Mouse (Mus musculus): ENCODE measurements around the gene Gna12. TPM values are rescaled to one million over a fixed set of nuclear protein-coding genes. Genes with fewer than 3 reads are reported as not detected.

Gna12 gene
- polyA plus RNA-seq, 1 experiment from 2014 or later: 11.0 TPM

DNA sequence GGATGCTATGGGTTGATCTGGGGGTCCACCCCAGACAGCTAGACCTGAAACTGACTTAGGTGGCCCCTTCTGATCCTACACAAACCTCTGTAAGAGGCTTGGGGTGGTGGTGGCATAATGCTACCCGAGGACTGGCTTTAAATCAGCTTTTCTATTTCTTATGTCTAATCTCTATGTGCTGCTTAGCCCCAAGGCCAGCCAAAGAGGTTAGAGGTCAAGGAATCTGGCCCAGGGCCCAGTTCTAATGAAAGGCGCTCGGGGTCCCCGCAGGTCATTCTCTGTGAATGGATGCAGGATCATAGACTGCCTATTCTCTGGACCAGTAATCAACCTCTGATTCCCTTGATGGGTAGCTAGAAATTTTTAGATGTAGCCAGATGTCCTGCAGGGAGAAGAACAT is 24.5 kb upstream of the Gna12 start:
- peaks cover 6% of the 10 kb centered on the region; the same call in 1 of the 2 replicates for H3K4me1 ChIP-seq
- no peaks in the 10 kb centered on the region for H3K36me3 ChIP-seq (ENCODE audit: poor library complexity, severe bottlenecking)
- ATAC-seq: no peak
- H3K27ac ChIP-seq: no peak overlapping the region
- no peak overlapping the region for H3K4me2 ChIP-seq
- H3K9ac ChIP-seq: no peak overlapping the region
- WGBS: 75% methylated on average over 4 of the region's 4 CpGs
- no peak overlapping the region for H3K4me3 ChIP-seq
- H3K9me3 ChIP-seq (replicated peaks): 0 out of 2 replicates have a peak, but pooled peaks cover 2% of the 10 kb centered on the region
- no peaks in the 10 kb centered on the region for H3K27me3 ChIP-seq

DNA sequence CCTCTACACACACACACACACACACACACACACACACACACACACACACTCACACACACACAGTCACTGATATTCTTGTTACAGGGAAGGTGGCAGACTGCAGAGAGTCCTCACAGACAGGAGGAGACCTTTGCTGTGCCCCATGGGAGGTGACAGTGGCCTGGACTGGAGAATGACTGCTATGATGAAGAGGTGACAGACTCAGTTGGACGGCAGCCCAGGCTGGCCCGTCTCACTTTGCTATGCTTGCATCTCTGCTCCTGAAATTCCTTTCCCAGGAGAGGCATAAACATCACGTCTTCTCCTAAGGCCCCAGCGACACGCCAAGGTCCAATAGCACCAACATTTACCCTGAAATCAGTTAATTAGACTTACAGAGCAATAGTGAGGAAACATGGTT is 23.5 kb upstream of the Gna12 start:
- H3K27ac ChIP-seq: no peak overlapping the region
- peaks cover 6% of the 10 kb centered on the region; the same call in 1 of the 2 replicates for H3K4me1 ChIP-seq
- no peak for ATAC-seq
- 0 out of 2 replicates have a peak, but pooled peaks cover 2% of the 10 kb centered on the region for H3K9me3 ChIP-seq (replicated peaks)
- WGBS: 90% methylated on average over 5 of the region's 5 CpGs
- no peak overlapping the region for H3K9ac ChIP-seq
- H3K4me3 ChIP-seq: no peak overlapping the region
- H3K4me2 ChIP-seq: no peak overlapping the region
- no peaks in the 10 kb centered on the region for H3K36me3 ChIP-seq (ENCODE audit: poor library complexity, severe bottlenecking)
- H3K27me3 ChIP-seq: no peaks in the 10 kb centered on the region

DNA sequence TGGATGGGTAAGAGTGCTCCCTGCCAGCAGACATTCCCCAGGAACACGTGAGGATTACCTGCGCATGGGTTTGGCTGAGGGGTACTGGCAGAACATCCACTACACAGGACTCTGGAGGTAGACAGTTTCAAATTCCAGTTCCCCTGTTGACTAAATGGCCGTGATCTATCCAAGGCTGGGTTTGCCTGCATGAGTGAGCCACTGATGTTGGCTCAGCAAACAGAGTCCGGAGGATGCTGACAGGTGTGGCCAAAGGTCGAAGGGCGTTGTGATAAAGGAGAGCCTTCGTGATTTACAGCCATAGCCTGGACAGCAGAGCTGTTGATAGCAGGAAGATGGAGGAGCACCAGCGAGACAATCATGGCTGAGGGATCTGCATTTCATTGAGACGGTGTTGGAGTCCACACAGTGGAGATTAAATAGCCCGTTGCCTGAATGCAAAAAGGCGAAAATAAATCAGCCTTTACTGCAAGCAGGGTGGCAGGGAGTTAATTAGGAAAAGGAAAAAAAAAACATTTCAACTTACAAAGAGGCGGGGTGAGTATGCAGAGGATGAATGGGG is 22.3 kb upstream of the Gna12 start:
- no peak overlapping the region for H3K9ac ChIP-seq
- H3K4me1 ChIP-seq: peaks cover 6% of the 10 kb centered on the region; the same call in 1 of the 2 replicates
- no peak overlapping the region for H3K4me2 ChIP-seq
- no peak overlapping the region for H3K4me3 ChIP-seq
- H3K36me3 ChIP-seq (ENCODE audit: poor library complexity, severe bottlenecking): no peaks in the 10 kb centered on the region
- no peaks in the 10 kb centered on the region for H3K27me3 ChIP-seq
- 76% methylated on average over 12 of the region's 12 CpGs for WGBS
- 0 out of 2 replicates have a peak, but pooled peaks cover 2% of the 10 kb centered on the region for H3K9me3 ChIP-seq (replicated peaks)
- no peak overlapping the region for H3K27ac ChIP-seq
- ATAC-seq: no peak

DNA sequence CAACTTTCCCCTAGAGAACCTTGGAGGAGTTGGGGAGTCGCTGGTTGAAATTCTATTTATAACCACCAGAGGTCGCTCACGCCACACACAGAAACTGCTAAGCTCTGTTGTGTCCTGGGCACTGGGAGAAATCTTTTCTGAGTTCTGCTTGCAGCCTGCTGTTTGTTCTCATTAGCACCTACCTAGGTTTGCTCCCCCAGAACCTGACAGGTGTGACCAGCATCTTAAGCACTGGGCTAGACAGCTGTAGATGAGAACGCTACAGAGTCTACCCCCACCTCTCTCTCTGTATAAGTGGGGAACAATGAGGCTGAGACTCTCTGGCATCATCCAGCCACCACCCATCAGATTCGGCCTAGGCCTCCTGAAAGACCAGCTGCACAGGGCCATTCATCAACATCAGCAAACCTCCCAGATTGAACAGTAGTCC is 17.1 kb upstream of the Gna12 start:
- H3K27me3 ChIP-seq: 0 out of 2 replicates have a peak, but pooled peaks cover 4% of the 10 kb centered on the region
- H3K9ac ChIP-seq: no peak overlapping the region
- no peaks in the 10 kb centered on the region for H3K4me1 ChIP-seq
- peak; percentile 66 for ATAC-seq
- H3K9me3 ChIP-seq (replicated peaks): 0 out of 2 replicates have a peak, but pooled peaks cover 2% of the 10 kb centered on the region
- WGBS: 14% methylated on average over 5 of the region's 5 CpGs
- no peak overlapping the region for H3K27ac ChIP-seq
- no peak overlapping the region for H3K4me2 ChIP-seq
- no peak overlapping the region for H3K4me3 ChIP-seq
- no peaks in the 10 kb centered on the region for H3K36me3 ChIP-seq (ENCODE audit: poor library complexity, severe bottlenecking)

DNA sequence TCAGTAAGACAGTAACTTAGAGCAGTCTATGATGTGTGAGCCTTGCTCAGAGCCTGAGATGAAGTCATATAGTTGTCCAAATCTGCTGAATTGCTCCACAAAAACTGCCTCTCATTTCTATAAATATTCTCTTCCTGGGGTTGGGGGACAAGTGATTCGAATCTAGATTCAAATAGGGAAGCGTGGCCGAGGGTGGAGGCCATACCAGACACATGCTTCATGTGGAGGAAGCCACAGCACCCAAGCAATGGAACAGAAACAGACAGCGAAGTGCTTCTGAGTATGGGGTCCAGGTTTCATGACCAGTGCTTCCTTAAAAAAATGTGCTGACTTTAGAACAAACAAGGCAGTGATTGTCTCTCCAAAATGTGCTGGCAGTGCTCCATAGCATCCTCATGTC is 11.7 kb upstream of the Gna12 start:
- Histone ChIP-seq H3K4me2 (no peak overlapping the region), H3K9me3 (replicated peaks) (no peaks in the 10 kb centered on the region), H3K27me3 (0 out of 2 replicates have a peak, but pooled peaks cover 4% of the 10 kb centered on the region), H3K4me1 (no peaks in the 10 kb centered on the region), H3K27ac (no peak overlapping the region), H3K36me3 (ENCODE audit: poor library complexity, severe bottlenecking) (no peaks in the 10 kb centered on the region), H3K4me3 (no peak overlapping the region), H3K9ac (no peak overlapping the region)
- no peak for ATAC-seq
- 85% methylated on average over 4 of the region's 4 CpGs for WGBS

DNA sequence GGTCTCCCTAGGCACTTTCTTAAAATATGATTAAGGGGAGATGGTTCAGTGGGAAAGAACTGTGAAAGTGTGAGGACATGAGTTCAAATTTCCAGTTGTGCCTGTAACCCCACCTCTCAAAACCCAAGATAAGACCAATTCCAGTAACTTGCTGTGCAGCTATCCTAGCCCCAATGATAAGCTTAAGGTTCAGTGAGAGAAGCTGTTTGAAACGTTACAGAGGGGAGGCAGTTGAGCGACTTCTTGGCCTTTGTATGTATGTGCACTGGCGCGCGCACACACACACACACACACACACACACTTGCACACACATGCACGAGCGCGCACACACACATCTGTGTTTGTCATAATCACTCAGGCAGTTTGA is 817 bp upstream of the Gna12 start:
- Histone ChIP-seq H3K9me3 (replicated peaks) (no peaks in the 10 kb centered on the region), H3K27ac (no peak overlapping the region), H3K4me3 (0 out of 2 replicates have a peak overlapping the region, but pooled peaks have one; percentile 13), H3K9ac (no peak overlapping the region), H3K27me3 (no peaks in the 10 kb centered on the region), H3K4me2 (peak overlapping the region; percentile 55), H3K36me3 (ENCODE audit: poor library complexity, severe bottlenecking) (no peaks in the 10 kb centered on the region), H3K4me1 (peaks cover 33% of the 10 kb centered on the region)
- no peak; the same call in 1 of the 2 replicates for ATAC-seq
- 83% methylated on average over 8 of the region's 8 CpGs for WGBS

DNA sequence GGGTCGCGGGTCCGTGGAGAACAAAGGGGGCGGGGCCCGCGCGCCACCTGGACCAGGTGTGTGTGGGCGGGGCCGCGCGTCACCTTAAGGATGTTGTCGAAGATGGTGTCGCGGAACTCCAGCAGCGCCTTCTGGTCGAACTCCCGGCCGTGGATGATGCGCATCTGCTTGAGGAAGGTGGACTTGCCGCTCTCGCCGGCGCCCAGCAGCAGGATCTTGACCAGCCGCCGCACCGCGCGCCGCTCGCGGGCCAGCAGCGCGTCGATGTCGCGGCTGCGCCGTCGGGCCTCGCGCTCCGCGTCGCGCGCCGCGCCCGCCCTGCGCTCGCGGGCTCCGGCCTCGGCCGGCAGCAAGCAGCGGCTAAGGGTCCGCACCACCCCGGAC is 328 bp downstream of the Gna12 start:
- no peak for ATAC-seq
- Histone ChIP-seq H3K4me1 (peaks cover 33% of the 10 kb centered on the region), H3K9ac (peak overlapping the region; percentile 84), H3K27me3 (no peaks in the 10 kb centered on the region), H3K9me3 (replicated peaks) (no peaks in the 10 kb centered on the region), H3K36me3 (ENCODE audit: poor library complexity, severe bottlenecking) (no peaks in the 10 kb centered on the region), H3K27ac (peak overlapping the region; percentile 40), H3K4me2 (peak overlapping the region; percentile 97), H3K4me3 (peak overlapping the region; percentile 79)
- WGBS: under 1% methylated on average over 43 of the region's 58 CpGs

DNA sequence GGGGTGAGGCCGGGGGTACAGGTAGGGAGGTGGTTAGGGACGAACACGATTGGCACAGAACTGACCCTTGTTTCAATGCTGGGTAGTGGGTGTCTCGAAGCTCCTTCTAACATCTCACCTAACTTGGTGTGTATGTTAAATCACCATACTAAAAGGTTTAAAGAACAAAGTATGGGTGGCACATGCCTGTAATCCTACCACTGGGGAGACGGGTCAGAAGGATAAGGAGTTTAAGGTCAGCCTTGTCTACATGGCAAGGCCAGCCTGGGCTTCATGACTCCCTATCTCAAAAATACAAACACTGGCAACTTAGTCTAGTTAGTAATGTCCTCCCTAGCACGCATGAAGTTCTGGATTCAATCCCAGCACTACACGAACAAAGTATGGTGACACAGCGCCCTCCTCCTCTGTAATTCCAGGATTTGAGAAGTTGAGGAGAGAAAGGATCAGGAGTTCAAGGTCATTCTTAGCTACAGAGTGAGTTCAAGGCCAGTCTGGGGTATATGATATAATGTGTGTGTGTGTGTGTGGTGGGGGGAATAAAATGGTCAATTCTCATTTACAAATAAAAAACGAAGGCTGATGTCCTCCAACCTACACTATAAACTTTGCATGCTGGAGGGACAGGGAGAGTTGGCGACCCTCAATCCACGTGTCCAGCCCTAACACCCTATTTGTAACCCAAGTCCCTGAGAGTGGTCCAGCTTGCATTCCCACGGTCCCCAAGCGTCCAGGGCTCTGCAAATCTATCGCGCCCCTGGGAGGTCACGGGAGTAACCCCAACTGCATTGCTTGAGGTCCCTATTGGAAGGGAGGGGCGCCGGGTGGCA is 935 bp downstream of the Gna12 start:
- Histone ChIP-seq H3K4me2 (peak overlapping the region; percentile 97), H3K27me3 (no peaks in the 10 kb centered on the region), H3K36me3 (ENCODE audit: poor library complexity, severe bottlenecking) (no peaks in the 10 kb centered on the region), H3K9ac (peak overlapping the region; percentile 84), H3K4me3 (peak overlapping the region; percentile 79), H3K27ac (no peak overlapping the region), H3K4me1 (peaks cover 33% of the 10 kb centered on the region), H3K9me3 (replicated peaks) (no peaks in the 10 kb centered on the region)
- no peak for ATAC-seq
- WGBS: 36% methylated on average over 18 of the region's 18 CpGs

DNA sequence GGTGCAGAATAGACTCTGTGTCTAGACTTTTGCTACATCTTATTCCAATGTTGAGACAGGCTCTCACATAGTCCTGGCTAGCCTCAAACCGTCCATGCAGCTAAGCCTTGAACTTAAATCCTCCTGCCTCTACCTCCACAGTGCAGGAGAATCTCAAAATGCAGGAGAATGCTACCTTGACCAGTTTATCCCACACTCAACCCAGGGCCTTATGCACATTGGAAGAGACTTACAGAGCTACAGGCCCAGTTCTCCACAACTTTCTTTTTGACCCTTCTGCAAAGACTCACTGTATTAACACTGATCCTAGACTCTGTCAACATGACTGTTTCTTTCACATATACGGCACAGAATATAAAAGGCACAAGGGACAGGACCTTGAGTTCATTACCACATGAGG is 1.9 kb downstream of the Gna12 start:
- H3K4me1 ChIP-seq: peaks cover 33% of the 10 kb centered on the region
- H3K9me3 ChIP-seq (replicated peaks): no peaks in the 10 kb centered on the region
- H3K4me3 ChIP-seq: peak overlapping the region; percentile 79
- no peak overlapping the region for H3K9ac ChIP-seq
- H3K27me3 ChIP-seq: no peaks in the 10 kb centered on the region
- H3K27ac ChIP-seq: no peak overlapping the region
- H3K36me3 ChIP-seq (ENCODE audit: poor library complexity, severe bottlenecking): no peaks in the 10 kb centered on the region
- H3K4me2 ChIP-seq: peak overlapping the region; percentile 97
- ATAC-seq: no peak
- 63% methylated on average over 2 of the region's 2 CpGs for WGBS

DNA sequence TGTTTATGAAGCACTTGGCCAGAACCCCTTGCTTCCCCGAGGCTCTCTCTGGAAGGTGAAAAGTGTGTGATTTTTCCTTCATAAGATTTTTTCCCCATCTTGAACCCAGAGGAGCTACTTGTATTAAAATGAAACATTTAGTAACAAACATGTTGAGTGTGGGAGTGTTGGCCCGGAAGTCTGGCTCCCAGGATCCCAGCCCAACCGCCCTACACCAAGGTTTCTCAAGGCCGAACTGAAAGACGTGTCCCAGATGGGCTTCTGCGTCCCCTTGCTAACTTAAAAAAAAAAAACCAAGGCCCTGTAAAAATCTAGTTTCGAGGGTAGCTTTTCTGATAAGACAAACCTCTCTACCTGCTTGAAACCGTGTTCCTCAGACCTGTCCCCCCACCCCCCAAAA is 2.3 kb downstream of the Gna12 start:
- H3K9me3 ChIP-seq (replicated peaks): no peaks in the 10 kb centered on the region
- no peak overlapping the region for H3K27ac ChIP-seq
- no peak for ATAC-seq
- H3K4me3 ChIP-seq: peak overlapping the region; percentile 79; the same call in 1 of the 2 replicates
- no peaks in the 10 kb centered on the region for H3K27me3 ChIP-seq
- H3K4me2 ChIP-seq: peak overlapping the region; percentile 97
- no peak overlapping the region for H3K9ac ChIP-seq
- WGBS: 79% methylated on average over 8 of the region's 8 CpGs
- peaks cover 33% of the 10 kb centered on the region for H3K4me1 ChIP-seq
- H3K36me3 ChIP-seq (ENCODE audit: poor library complexity, severe bottlenecking): no peaks in the 10 kb centered on the region

DNA sequence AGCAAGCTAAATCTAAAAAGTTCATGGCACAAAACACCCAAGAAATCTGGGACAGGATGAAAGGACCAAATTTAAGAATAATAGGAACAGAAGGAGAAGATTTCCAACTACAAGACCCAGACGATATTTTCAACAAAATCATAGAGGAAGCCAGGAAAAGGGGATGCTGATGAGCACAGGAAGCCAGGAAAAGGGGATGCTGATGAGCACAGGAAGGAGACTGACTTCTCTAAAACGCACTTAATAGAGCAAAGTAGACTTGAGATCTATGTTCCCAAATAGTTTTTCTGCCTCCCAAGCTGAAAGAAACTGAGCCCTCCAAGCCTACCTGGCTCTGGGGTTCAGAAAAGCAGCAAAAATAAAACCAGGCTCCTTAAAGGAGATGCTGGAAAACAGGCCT is 2.8 kb downstream of the Gna12 start:
- H3K4me1 ChIP-seq: peaks cover 33% of the 10 kb centered on the region
- 70% methylated on average over 2 of the region's 2 CpGs for WGBS
- no peaks in the 10 kb centered on the region for H3K27me3 ChIP-seq
- no peak for ATAC-seq
- H3K27ac ChIP-seq: no peak overlapping the region
- H3K4me2 ChIP-seq: peak overlapping the region; percentile 97
- H3K9ac ChIP-seq: no peak overlapping the region
- no peaks in the 10 kb centered on the region for H3K9me3 ChIP-seq (replicated peaks)
- no peaks in the 10 kb centered on the region for H3K36me3 ChIP-seq (ENCODE audit: poor library complexity, severe bottlenecking)
- no peak overlapping the region for H3K4me3 ChIP-seq

DNA sequence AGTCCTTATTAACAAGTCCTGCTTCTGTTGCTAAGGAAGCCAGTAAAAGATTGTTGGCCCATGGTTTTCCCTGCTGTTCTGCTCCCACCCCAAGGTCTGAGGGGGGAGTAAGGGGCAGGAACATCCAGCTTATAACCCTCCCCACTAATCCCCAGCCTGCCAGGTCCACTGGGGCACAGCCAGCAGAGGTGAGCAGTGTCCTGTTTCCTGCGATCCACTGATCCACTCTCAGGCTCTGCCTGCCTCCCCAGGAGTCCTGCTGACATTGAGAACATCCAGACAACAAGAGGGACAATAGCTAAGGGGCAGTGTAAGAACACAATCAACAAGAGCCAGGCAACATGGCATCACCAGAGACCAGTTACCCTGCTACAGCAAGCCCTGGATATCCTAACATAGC is 3.4 kb downstream of the Gna12 start:
- Histone ChIP-seq H3K9me3 (replicated peaks) (no peaks in the 10 kb centered on the region), H3K9ac (0 out of 2 replicates have a peak overlapping the region, but pooled peaks have one; percentile 10), H3K27ac (no peak overlapping the region), H3K4me2 (peak overlapping the region; percentile 22), H3K27me3 (no peaks in the 10 kb centered on the region), H3K4me3 (no peak overlapping the region), H3K4me1 (peaks cover 33% of the 10 kb centered on the region), H3K36me3 (ENCODE audit: poor library complexity, severe bottlenecking) (no peaks in the 10 kb centered on the region)
- WGBS: 24% methylated on average over 1 of the region's 1 CpGs
- no peak for ATAC-seq
